Mouse (Mus musculus): Measurements from ENCODE around the gene Sap30l.
"Not testable (repeated sequence)": the region's sequence is repeated elsewhere in the genome, so short reads cannot be mapped to it uniquely, and the experiment has no call there.

Gene Sap30l

DNA sequence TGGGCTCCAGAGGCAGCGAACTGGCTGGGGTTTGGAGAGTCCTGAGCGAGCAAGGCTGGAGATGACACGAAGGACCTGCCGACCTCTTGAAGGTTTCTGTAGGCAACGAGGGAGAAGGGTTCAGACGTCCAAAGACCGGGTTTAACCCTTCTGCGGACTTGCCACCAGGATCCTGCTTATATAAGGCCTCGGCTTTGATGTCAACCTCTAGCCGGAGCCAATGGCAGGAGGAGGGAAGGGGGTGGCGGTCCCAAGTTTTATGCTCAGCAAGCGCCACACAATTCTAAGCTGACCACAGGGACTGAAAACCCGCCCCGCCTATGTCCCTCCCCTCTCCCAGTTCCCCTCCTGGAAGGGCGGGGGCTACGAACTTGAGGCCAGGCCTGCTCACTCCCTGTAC, 30.4 kb downstream of the Sap30l start:
- no peak for DNase-seq

- no peak for DNase-seq
Observed at GRCm38 (mm10) chr11:57832552-57833201, 31.2 kb downstream of the Sap30l start, which contains the start of gene Hand1. Gene Hand1, minus strand, starts transcription at chr11:57832818.

GRCm38 (mm10) chr11:57833296-57833977, 32.0 kb downstream of the Sap30l start:
- no peak for DNase-seq

DNA sequence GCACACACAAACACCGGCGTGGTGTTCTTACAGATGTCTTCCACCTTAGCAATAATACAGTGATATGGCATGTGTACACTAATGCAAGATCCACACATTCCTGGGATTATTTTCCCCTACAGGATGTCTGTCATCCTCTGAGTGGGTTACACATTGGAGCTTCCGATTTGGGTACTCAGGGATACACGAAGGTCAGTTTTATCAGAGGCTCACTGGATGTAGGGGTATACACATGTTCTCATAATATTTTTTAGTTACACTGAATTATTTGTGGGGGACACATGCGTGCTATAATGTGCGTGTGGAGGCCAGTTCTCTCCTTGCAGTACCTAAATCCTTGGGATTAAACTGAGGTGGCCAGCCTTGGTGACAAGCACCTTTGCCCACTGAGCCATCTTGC, 32.6 kb downstream of the Sap30l start:
- no peak for DNase-seq

- no peak for DNase-seq
Observed at GRCm38 (mm10) chr11:57835331-57835730, 33.9 kb downstream of the Sap30l start.

DNA sequence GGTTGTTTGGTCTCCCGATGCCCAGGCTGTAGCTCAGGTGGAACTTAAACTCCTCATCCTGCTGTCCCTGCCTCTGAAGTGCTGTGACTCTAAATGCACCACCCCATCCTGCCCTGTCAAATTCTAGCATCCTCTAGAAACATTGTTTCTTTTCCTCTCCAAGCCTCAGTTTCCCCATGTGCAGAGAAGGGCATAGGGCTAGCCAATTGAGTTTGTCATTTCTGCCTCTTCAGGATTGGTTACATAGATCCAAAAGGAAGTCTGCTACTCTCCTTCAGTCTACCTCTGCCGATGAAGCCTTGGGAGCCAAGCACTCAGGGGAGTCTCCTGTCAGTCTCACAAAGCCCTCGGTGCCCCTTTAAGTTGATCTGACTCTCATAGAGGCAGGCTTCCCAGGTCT, 34.5 kb downstream of the Sap30l start:
- DNase-seq = no peak

DNA sequence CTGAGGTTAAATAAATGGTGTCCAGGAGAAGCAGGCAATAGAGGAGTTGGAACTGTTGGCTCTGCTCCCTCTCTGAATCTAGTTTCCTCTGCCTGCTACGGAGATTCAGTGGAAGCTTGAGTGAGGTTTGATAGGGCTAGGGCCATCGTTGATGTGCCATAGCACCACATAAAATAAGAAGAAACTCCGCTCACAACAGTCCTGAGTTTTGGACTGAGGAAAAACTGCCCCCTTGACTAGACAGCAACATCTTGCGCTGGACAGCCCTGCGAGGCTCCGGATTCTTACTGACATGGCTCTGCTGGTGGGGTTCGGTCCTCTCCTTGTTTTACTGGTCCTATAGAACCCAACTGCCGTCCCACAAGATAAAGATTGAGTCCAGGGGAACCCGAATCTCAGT, 35.0 kb downstream of the Sap30l start:
- no peak for DNase-seq

DNA sequence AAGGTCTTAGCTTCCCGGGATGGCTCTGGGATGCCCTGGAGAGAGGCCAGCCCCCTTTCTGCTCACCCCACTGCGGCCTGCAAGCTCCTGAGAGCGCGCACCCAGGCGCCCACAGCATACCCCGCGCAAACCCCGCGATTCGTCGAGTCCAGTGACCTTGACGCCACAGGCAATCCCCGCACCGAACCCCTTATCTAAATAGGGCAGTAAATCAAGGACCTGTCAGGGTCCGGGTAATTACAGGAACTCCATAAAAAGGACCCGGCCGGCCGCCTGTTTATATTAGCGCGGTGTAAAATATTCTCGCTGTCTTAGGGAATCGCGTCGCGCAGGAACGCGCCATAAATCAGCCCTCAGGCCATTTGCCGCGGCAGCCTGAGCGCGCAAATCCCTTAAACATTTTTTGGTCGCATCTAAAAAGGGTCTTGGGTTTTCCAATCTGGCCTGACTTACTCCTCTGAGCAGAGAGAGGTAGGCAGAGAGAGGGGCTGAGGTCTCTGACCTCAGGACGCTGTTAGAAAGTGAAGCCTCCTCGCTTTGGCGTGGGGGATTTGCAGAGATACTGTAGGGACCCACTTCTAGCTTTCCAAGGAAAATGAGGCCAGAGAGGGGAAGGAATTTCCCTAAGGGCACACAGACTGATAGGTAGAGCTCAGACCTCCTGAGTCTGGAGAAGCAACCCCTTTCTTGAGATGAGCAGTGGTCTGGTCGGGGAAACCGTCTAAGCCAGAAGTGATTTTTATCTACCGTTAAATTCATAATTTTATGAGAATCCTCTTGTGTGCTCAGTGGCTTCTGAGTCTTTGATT, 35.6 kb downstream of the Sap30l start:
- DNase-seq = no peak

GRCm38 (mm10) chr11:57837861-57838680, 36.6 kb downstream of the Sap30l start:
- DNase-seq = no peak

DNA sequence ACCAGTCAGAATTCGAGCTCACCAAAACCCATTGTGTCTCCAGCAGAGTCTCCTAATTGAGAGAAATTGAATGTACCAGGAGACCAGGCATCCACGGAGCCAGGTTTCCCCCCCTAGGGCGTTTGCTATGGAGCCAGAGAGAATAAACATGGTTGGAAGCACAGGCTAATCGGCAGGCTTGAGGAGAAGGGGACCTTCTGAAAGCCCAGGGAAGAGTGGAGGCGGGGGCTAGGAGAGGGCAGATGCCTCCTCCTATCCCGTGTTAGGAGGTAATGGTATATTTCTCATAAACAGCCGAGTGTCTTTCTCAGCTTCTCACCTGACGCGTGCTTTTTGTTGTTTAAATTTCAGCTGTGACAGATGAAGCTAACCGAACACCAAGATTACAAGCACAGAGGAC, 39.5 kb downstream of the Sap30l start:
- no peak for DNase-seq

GRCm38 (mm10) chr11:57841391-57841790, 40.0 kb downstream of the Sap30l start:
- no peak for DNase-seq

- DNase-seq = not testable (repeated sequence)
Observed at GRCm38 (mm10) chr11:57846421-57847363, 45.3 kb downstream of the Sap30l start.

DNA sequence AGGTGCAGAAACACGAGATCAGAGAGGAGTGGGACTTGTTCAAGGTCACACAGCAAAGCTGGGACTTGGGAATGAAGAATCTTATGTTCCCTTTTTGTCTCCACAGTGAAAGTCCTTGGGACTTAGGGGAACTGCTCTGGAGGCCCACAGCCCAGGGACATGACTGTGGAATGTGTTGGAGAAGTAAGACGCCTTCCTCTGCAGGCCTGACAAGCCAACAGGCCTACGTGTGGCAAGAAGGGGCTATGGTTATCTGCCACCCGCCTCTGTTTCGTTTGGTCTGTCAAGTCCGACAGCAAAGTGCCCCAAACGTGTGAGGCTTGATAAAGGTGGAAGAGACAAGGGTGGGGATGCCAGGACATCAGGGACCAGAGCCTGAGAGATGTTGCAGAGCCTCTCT, 46.0 kb downstream of the Sap30l start:
- DNase-seq = no peak

DNA sequence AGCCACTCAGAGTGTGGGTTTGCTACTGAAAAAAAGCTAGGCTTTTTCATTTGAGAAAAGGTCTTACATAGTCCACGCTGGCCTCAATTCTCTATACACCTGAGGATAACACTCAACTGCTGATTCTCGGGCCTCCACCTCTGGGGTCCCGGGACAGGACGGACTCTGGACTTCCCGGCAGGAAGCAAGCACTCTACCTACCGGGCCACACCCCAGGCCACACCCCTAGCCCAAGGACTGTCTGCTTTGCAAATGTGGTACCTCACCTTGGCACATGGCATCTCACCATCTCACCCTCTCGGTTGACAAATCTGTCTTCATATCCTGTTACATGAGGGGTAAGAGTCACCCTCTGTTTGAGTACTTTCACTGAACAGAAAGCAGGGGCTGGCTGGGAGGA, 48.9 kb downstream of the Sap30l start:
- DNase-seq = no peak

DNA sequence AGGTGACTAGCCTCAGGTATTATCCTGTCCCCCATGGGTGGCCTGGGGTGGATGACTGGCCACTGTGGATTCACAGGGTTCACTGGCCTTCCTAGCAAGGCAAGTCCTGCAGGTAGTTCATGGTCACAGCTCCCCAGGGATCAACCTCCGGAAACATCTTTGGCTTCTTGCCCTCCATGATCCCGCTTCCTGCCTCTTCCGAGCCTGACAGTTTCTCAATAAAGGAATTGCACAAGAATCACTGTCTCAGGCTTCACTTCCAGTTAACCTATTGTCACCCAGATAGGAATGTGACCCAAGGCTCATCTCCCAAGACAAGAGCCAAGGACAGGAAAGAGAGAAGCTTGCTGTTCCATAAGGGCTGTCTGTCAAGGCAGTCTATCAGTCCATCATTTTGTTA, 49.5 kb downstream of the Sap30l start:
- DNase-seq = no peak

DNA sequence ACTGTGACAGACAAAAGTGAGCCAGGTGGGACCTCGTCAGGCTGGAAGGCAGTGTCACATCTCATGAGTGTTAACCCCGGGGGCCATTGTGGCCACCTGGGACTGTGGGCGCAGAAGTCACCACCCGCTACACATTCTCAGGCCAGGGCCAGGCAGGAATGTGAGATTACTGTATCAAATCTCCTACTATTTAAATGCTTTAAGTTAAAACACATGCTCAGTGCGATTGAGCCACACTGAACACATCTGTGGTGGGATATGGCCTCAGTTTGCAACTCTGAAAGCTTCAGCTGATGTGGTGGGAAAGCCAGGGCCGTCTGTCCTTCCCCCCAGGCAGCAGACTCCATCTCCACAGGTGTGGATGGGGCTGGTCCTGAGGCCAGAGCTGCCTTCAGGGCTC, 52.1 kb downstream of the Sap30l start:
- DNase-seq = no peak

- no peak for DNase-seq
Observed at GRCm38 (mm10) chr11:57857709-57858108, 56.3 kb downstream of the Sap30l start.
